Mouse (Mus musculus): ENCODE results near the gene Gm29797.

Gm29797 gene

DNA sequence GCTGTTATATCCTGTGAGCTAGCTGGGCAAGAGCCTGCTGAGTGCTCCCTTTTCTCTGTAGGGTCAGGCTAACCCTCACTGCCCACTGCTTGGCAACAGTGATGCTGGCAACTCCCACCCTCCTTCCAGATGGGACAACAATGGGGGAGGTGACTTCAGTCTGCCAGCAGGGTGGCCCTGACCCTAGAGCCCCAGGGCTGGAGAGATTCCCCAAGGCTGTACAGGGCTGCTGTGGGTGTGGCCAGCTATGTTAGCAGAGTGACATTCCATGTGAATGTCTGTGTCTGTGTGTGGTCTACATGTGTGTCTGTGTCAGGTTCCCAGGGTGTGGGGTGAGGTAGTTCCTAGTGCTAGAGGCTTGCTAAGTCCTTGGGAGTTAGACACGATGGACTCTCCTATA lies 16.7 kb downstream of the Gm29797 start:
- DNase-seq = peak in 1 of 2 experiments; percentile 56

DNA sequence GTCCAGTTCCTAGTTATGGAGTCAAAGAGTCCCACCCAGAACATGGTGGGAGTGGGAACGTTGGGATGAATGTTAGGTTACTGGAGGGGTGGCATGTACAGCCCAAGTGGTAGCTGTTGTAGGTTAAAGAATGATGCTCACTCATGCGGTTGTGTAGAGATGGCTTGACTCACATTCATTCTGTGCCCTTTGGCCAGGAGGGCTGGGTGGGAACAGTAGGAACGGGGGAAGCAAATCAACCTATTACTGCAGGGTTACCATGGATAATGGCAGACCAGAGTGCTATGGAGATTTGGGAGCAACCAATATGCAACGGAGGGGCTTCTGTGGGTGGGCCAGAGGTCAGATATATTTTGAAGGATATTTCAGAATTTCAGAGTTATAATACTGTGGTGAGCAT lies 18.1 kb downstream of the Gm29797 start:
- DNase-seq = no peak

DNA sequence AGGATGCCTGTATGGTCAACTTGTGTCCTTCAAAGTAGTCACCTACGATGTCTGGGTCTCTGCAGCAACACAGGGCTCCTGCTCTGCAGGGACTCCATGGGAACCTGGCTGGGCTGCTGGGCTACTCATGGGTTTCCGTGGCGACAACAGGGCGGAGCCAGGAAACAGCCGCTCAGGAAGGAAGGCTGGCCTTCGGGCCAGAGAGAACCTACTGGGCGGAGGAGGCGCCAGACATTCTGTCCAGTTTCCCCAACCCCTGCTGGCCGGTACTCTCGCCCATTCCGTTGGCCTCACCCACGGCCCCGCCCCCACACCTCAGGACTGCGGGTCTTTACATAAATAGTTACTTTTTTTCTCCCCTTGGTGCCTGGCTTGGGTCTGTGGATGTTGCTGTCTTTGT lies 18.6 kb downstream of the Gm29797 start:
- peak; percentile 68 to 78 for DNase-seq

DNA sequence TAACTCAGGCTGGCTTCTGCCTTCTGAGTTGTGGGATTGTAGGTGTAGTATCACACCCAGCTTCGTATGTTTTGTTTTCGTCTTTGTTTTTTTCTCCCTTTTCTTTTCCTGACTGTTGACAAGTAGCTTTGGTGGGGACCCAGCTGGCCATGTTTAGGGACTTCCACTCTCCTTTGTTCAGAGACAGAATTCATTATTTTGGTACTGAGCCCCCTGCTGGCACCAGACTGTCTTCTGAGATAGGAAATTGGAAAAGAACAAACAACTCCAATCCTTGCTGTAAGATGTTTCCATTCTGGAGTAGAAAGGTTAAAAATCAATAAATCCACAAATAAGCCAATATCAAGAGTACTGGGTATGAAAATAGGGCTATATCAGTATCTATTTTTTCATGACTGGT lies 19.6 kb downstream of the Gm29797 start:
- DNase-seq = peak; percentile 66

DNA sequence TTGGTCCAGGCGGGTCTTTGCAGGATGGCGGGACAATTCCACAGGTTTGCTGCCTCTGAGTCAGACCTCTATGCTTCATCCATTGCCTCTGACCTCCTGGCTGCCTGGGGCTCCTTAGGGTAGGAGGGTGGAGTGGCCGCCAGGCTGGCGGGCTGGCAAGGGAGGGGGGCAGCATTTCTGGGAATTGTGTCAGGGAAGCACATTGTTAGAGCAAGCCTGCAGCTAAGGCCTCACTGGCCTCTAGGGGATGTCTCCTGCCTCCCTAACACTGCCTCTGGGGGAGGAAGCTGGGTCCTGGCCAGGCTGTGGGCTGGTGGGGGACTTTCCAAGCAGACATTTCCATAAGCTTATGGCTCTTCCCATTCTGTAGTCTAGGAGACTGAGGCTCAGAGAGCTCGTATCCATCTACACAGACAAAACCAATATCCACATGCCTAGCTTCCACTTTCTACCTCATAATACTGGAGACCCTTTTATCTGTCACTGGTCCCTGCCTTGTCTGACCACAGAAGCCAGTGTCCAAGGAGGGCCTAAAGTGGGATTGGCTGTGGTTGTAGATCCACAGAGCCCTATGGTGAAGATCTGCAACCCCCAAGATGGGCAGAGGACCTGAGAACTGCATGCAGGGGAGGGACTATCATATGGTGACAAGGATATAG lies 20.4 kb downstream of the Gm29797 start:
- DNase-seq = peak in 1 of 2 experiments; percentile 37

DNA sequence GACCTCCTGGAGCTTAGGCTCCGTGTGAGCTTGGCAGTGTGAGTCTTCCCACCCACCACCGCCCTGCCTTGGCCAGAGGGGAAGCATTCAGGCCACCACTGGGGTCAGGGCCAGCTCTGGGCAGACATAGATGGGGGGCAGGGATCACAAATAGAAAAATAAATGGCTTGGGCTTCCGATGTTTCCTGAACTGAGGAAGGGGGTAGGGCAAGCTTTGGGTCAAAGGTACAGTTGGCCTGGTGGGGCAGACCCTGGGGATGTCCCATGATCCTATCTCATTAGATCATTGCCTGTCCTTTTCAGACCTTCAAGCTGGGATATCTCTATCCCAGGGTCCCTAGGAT lies 20.9 kb downstream of the Gm29797 start:
- no peak for DNase-seq

DNA sequence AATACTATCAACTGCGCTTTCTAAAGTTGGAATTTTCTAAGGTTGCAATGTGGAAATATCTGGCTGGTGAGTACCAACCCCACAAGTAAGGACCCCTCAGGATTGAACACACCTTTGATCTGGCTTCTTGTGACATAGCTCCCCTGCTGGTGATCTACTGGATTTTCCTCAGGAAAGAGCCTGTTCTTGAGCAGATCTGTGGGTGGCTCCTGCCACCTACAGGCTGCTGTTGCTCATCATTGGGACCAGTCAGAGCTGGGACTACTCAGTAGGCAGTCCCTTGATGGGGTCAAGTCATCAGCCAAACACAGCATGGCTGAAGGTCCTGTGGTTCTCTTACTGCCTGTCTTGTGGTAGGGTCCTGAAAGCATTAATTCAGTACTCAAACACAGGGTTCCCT lies 21.9 kb downstream of the Gm29797 start:
- DNase-seq = peak; percentile 80 to 81

DNA sequence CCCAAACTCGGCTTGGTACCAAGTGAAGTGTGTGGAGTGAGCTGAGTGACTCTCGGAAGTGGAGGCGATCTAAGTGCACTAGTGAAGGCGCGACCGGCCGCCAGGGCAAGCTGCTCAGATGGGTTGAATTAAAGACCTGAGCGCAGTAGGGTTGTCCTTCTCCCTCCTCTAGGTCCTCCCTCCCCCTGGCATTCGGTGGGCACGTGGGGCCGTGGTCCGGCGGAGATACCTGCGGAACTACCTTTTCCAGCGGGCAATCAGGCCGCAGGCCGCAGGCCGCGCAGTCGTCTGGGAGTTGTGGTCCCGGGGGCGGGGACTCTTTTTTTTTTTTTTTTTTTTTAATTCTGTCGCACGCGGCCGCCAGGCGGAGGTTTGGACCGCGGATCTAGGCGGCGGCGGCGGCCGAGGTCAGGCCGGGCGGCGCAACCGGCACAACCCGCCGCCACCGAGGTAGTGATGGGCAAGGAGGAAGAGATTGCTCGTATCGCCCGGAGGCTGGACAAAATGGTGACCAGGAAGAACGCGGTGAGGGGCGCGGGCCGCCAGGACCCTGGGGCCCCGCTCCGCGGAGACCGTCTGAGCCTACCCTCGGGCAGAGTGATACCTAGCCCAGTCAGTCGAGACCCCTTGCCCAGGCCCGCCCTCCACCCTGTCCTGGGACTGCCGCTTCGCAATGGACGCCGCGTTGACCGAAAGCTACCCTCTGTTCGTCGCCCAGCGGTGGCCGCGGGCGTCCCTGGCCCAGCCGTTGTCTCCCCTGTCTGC lies 23.3 kb downstream of the Gm29797 start, which contains the start of gene Tcea2:
Tcea2 (plus strand) TSS at position 360 of the 765 bp plus-strand sequence.
- peak; percentile 88 to 89 for DNase-seq

DNA sequence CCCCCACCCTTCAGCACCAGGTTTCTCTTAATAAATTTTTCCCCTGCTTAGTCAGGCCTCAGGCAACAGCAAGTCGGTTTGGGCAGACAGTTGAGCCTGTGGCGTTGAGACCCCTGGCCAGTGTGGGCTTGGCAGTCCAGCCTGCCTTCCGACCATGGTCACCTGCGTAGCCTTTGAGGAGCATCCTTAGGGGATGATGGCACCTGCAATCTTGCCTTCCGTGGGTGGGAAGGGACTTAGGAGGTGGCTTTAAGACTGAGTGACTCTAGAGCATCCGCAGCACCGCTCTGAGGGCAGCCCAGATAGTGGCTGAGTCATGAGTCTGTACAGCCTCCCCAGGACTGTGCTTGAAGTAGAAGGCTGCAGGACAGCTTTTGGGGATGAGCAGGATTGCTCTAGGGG lies 23.9 kb downstream of the Gm29797 start:
- DNase-seq = no peak

DNA sequence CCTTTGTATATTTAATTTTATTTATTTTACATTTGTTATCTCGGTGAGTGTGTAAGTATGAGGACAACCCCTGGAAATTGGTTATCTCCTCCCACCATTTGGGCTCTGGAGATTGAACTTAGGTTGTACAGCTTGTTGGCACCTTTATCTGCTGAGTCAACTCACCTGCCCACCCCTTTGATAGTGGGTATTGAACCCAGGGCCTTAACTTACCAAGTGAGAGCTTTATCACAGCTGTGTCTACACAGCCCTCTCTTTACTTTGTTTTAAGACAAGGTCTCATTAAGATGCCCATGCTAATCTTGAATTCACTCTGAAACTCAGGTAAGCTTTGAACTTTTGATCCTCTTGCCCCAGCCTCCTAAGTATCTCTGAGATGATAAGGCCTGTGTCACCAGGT lies 25.1 kb downstream of the Gm29797 start:
- DNase-seq = no peak

DNA sequence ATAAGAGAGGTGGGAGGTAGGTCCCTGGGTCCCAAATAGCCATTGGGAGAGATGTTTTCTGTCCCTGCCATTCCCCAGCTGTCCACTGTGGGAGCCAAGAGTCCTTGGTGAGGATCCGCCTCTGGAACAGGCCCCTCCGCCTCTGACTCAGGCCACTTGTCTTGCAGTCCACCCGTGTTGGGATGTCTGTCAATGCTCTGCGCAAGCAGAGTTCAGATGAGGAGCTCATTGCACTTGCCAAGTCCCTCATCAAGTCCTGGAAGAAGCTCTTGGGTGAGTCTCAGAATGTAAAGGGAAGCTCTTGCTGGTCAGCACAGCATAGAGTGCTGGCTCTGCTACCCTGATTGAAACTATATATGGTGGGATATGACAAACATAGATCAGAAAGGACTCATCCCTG lies 26.5 kb downstream of the Gm29797 start:
- no peak for DNase-seq

DNA sequence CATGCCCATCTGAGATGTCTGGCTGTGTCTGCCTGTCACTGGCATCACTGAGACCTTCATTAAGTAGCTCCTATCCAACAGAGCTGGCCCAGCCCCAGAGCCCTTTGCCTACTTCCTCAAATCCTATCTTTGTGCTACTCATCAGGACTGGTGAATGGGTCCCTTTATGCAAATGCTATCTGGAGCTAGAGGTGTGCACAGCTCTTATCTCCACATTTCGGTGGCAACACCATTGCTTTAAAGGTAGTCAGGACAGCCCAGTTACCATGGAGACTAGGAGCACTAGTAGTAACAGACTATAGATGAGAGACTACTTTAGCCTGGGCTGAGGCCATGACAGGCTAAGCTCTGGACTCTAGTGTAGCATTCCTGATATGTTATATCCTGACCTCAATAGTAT lies 27.9 kb downstream of the Gm29797 start:
- DNase-seq = peak in 1 of 2 experiments; percentile 17

DNA sequence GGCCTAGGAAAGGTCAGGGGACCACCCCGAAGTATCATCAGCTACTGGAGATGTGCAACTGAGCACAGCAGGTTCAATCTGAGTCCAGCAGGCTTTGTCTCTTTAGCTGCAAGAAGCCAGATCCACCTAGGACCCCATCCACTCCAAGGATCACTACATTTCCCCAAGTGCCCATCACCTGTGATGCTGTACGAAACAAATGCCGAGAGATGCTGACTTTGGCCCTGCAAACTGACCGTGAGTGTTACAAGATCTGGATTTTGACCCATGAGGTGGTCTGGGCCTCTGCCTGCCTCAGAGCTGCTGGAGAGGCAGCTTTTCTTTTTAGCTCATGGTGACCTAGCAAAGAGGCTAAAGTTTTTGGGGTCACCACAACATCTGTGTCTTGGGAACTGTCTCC lies 28.9 kb downstream of the Gm29797 start:
- DNase-seq = no peak

DNA sequence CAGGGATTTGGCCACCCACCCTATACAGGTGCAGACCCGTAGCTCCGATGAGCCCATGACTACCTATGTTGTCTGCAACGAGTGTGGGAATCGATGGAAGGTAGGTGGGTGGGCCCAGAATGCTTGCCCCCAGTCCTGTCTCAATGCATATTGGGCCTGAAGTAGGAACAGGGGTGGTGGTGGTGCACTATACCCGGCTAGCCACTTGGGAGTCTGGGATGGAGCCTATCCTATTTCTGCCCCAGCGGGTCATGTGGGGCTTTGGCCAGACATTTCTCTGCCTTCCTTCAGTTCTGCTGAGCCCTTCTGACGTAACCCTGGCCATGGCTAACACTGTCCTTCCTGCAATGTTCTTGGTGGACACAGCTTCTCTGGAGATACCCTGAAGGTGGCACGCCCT lies 30.8 kb downstream of the Gm29797 start:
- no peak for DNase-seq

DNA sequence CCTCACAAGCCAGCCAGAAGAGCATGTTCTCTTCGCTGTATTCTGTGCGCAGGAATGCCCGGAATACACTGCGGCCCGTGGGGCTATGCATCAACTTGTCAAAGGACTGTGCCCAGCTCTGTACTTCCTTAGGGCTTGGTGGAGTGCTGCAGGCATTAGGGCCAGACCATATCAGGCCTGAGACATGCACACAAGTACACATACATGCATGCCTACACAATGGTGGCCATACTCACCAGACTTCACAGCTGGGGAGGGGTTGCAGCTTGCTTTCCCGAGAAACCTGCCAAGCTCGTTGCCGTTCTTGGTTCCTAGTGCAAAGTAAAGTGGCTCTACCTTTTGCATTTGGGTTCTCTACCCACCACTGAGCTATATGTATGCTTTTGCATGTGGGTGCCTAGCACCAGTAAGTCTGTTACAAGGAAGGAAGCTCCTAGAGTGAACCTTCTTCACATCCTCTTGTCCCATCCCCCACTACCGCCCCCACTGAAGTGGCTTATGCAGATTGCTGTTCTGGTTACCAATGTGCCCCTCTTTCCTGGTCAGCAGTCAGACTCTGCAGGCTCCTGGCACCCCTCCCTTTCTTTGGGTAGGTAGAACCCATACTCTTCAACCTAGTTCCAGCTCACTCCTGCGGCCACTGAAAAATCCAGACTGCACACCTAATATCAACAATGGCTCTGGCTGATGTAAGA lies 32.8 kb downstream of the Gm29797 start:
- peak; percentile 45 to 61 for DNase-seq

DNA sequence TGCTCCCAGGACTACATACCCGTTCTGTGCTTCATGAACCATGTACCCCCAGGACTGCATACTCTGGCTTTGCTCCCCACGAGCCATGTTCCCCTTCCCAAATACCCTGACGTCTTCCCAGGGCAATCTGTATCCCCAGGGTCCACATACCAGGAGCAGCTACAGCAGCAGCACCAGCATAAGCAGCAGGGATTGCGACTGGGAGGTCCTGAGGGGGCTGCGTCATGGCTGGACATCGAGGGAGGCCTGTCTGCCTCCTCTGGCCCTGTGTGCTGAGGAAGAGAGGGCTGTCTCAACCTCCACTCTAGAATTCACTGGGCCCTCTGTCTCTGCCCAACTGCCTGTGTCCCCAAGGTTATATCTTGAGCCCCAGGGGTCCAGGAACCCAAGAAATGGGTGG lies 34.2 kb downstream of the Gm29797 start:
- peak in 1 of 2 experiments; percentile 5 for DNase-seq

DNA sequence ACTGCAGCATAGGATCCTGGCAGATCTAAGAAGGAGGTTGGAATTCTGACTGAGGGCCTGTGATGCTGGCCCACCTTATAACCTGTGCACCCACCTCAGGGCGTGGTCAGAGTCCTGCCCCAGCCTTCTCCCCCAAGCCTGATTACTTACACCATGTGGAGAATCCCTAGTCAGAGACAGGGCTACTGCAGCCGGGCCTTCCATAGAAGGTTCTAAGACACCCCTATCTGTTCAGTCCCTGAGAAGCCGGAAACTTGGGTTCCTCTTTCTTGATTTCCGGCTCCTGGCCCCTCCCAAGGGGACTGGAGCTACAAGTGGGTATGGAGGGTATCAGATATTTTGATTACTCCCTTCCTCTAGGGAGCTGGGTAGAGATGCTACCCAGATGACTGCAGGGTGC lies 34.7 kb downstream of the Gm29797 start:
- DNase-seq = peak in 1 of 2 experiments; percentile 4

DNA sequence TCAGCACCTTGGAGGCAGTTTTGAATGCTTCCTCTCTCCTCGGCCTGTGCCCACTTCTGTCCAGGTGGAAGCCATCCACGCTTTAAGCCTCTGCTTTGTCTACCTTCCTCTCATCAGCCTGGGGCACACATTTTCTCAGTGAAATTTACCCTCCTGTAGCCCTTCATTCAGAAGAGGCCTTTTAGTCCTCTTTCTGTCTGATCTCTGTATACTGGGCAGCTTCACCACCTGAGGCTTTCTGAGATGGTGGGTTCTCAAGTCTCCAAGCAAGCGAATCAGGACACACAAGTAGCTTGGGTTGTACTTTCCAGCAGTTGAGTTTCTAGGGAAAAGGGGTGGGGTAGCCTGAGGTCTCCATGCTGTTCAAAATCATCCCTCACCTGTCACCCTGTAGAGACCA lies 35.5 kb downstream of the Gm29797 start:
- DNase-seq = no peak

DNA sequence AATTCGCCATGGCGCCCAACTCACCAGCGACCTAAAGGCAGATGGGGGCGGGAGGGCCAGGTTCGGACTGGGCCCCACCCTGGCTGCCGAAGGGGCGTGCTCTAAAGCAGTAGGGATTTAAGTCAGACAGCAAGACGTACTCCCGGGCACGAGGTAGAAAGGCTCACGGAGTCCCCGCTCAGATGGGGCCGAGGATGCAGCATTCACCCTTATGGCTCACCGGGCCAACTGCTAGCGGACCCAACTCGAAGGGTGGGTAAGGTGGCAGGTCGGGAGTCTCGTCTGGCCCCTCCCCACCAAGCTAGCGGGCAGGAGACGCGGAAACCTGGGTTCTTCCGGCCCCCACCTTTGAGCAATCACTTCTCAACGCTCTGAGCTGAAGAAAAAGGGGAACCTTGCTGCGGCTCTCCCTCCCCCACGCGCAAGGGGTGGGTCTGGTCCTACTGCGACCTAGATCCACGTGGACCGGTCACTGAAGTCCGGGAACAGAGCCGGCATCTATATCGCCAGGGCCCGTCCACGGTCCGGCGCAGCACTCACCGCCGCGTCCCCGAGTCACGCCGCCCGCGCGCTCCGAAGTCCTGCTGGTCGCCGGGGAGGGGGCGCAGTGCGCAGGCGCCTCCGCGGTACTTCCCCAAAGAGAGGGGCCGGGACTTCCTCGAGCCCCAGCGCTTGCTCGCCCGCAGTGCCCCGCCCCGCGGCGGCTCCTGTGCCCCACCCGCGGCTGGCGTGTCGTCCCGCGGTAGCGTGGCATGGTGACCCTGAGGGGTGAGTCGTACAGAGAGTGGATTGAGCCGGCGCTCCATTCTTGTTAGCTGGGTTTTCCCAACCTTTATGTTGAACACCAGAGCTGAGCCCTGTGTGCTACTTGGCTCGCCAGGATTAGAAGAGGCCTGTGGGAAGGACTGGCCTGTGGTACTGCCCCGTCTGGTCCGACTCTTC lies 36.8 kb downstream of the Gm29797 start, which contains the start of gene Rgs19:
Rgs19 (minus strand) TSS at position 639 of the 942 bp plus-strand sequence.
- DNase-seq = peak; percentile 83 to 90

DNA sequence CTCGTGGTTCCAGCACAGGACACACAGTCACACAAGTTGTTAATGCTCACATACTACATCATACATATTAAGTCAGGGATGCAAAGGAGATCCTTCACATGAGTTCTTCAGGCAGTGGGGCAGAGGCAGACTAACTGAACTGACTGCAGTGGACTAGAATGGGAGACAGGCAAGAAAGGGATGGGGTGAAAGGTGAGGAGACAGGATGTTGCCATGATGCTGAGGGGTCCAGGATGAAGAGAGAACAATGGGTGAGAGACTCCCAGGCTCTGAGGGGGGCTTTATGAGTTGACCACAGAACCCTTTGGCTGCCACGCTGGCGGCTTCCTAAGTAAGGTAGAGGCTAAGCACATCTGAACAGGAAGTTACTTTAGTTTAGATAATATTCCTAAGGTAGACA lies 37.7 kb downstream of the Gm29797 start:
- peak in 1 of 2 experiments; percentile 3 for DNase-seq

DNA sequence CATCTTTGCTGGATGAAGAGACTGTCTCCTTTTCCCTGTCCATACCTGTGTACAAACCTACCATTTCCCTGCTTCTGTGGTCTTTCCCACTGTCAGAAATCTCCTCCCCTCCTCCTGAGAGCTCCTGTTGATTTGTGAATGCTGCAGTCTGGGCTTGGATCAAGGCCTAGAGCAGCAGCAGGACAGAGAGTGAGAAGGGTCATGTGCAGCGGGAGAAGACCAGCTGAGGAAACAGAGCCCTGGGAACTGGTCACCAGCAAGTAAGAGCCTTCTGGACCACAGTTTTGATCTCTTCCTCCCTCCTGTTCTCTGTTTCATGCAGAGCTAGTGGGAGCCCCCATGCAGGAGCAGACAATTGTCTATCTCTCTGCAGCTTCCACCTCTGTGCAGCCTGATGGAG lies 38.9 kb downstream of the Gm29797 start:
- peak in 1 of 2 experiments; percentile 17 for DNase-seq

DNA sequence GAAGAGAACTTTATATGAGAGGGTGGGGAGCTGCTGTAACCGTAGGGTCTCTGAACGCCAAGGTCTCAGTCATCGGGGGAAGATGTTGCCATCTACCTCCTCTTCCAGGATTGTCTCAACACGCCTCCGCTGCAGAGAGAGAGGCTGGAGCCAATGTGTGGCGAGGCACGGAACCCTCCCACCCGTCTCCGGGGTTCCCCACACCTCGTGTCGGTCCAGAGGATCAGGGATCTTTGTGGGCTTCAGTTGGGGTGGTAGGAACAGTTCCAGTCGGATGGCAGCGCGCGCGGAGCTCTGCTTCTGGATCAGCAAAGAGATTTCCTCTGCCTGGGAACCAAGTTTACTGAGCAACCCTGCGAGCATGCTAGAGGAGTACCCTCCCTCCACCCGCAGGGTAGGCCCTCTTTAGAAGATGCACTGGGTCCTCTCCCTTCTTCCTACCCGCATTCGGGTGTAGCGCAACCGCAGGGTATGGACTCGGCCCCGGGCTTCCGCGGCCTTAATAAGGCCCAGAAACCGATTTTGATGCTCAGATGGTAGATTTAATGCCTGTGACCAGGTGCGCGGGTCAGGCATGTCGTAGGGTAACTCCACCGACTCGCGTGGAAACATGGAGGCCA lies 40.1 kb downstream of the Gm29797 start:
- peak in 1 of 2 experiments; percentile 5 for DNase-seq
